Mouse (Mus musculus): ENCODE results near the gene Eng. TPM values are rescaled to one million over a fixed set of nuclear protein-coding genes. Genes with fewer than 3 reads are reported as not detected.
A peak's percentile ranks its signal among the peaks of the same experiment; 100 is the strongest.

The Eng gene
- polyA plus RNA-seq, 1 experiment from 2014 or later, result 113 TPM

DNA sequence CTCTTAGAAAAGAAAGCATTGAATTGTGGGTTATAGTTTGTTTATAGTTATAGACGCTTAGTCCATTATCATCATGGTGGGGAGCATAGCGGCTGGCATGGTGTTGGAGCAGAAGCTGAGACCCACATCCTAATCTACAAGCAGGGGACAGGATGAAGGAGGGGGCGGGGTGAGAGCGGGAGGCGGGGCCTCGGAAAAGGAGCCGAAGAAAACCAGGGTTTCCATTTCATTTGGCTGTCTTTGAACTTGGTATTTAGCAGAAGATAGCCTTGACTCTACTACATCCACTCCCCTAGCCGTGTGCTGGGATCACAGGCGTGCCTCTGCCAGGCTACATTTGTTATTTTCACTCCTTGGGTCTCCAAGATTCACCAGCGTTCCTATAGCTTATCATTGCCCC, 41.8 kb upstream of the Eng start:
- Histone ChIP-seq H3K4me1 (ENCODE audit: control insufficient read depth, insufficient read depth, low read length) (peaks cover 26% of the 10 kb centered on the region), H3K27me3 (ENCODE audit: control insufficient read depth, insufficient read depth, low read length) (no peaks in the 10 kb centered on the region), H3K9me3 (replicated peaks; ENCODE audit: control insufficient read depth, low read length) (no peaks in the 10 kb centered on the region), H3K9ac (ENCODE audit: low read depth, low read length) (no peak overlapping the region), H3K36me3 (ENCODE audit: control insufficient read depth, insufficient read depth, low read length) (no peaks in the 10 kb centered on the region), H3K4me3 (ENCODE audit: low read depth, low read length) (no peak overlapping the region), H3K27ac (ENCODE audit: low read depth, low read length) (no peak overlapping the region), H3K4me2 (no peak overlapping the region)
- WGBS (ENCODE audit: insufficient replicate concordance), result 28% methylated on average over 10 of the region's 10 CpGs
- ATAC-seq (replicated peaks; ENCODE audit: insufficient number of reproducible peaks, low FRiP score, low TSS enrichment), result no peak

DNA sequence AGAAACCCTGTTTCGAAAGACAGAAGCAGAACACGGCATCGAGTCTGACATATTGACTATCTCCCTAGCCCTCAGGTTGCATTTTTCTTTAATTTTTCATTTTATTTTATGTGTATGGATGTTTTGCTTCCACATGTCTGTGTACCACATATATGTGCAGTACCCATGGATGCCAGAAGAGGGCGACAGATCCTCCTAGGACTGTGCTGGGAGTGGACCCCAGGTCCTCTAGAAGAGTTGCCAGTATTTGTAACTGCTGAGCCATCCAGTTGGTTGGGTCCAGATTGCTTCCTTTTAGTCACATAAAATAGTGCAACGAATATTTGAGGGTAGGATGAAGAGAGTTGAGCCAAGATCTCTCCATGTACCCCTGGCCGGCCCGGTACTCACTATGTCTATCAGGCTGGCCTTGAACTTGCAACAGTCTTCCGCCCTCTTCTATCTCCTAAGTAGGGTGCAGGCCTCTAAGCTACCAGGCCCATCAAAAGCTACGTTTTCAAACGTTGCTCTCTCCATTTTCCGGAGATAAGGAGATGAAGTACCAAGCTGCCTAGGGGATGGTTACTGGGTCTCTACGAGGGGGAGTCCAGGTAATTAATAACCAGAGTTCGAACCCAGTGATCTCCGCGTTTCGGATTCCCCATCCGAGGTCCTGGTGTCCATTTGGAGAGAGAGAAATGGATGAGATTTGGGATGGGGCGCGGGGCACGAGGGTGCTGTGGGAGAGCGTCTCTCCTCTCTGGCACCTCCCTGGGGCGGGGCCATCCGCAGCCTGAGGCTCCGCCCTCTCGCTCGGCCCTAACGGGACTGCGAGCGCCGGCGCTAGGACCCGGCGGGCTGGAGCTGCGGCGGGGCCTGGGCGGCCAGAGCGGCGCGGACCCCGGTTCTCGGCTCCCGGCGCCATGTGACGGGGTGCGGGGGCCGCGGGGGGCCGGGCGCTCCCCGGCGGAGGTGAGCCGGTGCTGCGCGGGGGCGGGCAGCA, 39.9 kb upstream of the Eng start:
- peak; percentile 68 for ATAC-seq (replicated peaks; ENCODE audit: insufficient number of reproducible peaks, low FRiP score, low TSS enrichment)
- H3K9me3 ChIP-seq (replicated peaks; ENCODE audit: control insufficient read depth, low read length), result no peaks in the 10 kb centered on the region
- peak overlapping the region; percentile 95 for H3K4me2 ChIP-seq
- H3K36me3 ChIP-seq (ENCODE audit: control insufficient read depth, insufficient read depth, low read length), result no peaks in the 10 kb centered on the region
- H3K9ac ChIP-seq (ENCODE audit: low read depth, low read length), result peak overlapping the region; percentile 83
- WGBS (ENCODE audit: insufficient replicate concordance), result 11% methylated on average over 52 of the region's 55 CpGs
- H3K4me3 ChIP-seq (ENCODE audit: low read depth, low read length), result peak overlapping the region; percentile 88
- H3K4me1 ChIP-seq (ENCODE audit: control insufficient read depth, insufficient read depth, low read length), result peaks cover 36% of the 10 kb centered on the region
- peak overlapping the region; percentile 87 for H3K27ac ChIP-seq (ENCODE audit: low read depth, low read length)
- H3K27me3 ChIP-seq (ENCODE audit: control insufficient read depth, insufficient read depth, low read length), result no peaks in the 10 kb centered on the region

DNA sequence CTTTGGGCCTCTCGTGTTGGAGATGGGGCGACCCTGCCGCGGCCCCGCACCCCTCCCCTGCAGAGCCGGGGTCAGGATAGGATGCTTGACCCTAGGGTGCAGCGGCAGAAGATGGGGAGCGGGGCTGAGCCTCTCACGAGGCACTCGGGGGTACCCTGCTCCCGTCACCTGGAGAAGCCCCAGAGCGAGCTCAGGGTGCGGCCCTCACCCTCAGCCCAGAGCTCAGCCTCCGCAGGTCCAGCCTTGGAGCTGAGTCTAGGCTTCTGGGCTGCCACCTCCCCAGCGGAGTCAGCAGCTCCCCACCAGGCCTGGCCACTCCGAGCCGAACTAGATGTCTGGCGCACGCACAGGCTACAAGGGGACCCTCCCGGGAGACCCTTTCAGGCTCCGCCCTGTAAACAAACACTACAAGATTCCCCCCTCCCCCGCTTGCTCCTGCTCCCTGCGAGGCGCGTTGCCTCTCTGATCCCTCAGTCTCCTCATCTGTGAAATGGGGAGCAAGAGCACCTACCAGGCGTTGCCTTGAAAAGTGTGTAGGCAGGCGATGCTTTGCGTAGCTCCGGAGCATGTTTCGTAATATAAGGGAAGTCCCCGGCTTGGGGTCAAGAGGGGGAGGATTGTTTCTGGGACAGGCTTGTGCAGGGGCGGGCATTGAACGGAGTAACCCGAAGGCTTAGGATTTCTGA, 39.0 kb upstream of the Eng start:
- H3K27ac ChIP-seq (ENCODE audit: low read depth, low read length), result peak overlapping the region; percentile 87
- H3K4me2 ChIP-seq, result peak overlapping the region; percentile 95
- 0 out of 2 replicates have a peak, but pooled peaks cover 2% of the 10 kb centered on the region for H3K36me3 ChIP-seq (ENCODE audit: control insufficient read depth, insufficient read depth, low read length)
- H3K27me3 ChIP-seq (ENCODE audit: control insufficient read depth, insufficient read depth, low read length), result no peaks in the 10 kb centered on the region
- no peak; the same call in 1 of the 2 replicates for ATAC-seq (replicated peaks; ENCODE audit: insufficient number of reproducible peaks, low FRiP score, low TSS enrichment)
- peak overlapping the region; percentile 83 for H3K9ac ChIP-seq (ENCODE audit: low read depth, low read length)
- peak overlapping the region; percentile 88 for H3K4me3 ChIP-seq (ENCODE audit: low read depth, low read length)
- whole genome bisulfite sequencing (ENCODE audit: insufficient replicate concordance), result 5% methylated on average over 34 of the region's 34 CpGs
- peaks cover 31% of the 10 kb centered on the region for H3K4me1 ChIP-seq (ENCODE audit: control insufficient read depth, insufficient read depth, low read length)
- no peaks in the 10 kb centered on the region for H3K9me3 ChIP-seq (replicated peaks; ENCODE audit: control insufficient read depth, low read length)

DNA sequence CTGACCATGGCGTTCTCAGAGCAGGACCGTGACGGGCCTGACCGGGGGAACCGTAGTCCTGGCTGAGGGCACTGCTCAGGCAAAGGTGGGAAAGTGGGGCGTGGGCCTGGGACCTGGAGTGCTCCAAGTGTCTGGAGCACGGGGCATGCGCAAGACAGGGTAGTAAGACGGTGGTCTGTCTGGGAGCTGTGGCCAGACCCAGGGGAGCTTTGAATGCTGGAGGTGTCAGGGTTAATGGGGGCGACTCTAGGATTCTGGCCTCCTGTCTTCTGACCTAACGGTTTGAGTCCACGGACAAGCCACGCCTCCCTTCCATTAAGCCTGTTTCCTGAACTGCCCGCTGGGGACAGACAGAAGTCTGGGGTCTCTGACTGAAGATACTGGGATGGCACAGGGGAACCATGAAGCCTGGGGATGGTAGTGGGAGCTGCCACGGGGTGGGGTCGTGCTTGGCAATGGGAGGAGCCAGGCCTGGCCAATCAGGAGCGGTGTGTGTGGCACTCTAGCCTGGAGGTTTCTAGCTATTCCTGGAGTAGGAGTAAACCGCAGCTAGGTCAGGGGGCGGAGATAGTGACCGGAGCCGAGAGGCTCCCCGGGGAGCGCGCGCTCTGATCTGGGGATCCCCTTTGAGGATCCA, 38.1 kb upstream of the Eng start:
- Histone ChIP-seq H3K9ac (ENCODE audit: low read depth, low read length) (peak overlapping the region; percentile 52), H3K4me1 (ENCODE audit: control insufficient read depth, insufficient read depth, low read length) (peaks cover 31% of the 10 kb centered on the region), H3K4me2 (peak overlapping the region; percentile 95), H3K36me3 (ENCODE audit: control insufficient read depth, insufficient read depth, low read length) (0 out of 2 replicates have a peak, but pooled peaks cover 6% of the 10 kb centered on the region), H3K27me3 (ENCODE audit: control insufficient read depth, insufficient read depth, low read length) (no peaks in the 10 kb centered on the region), H3K4me3 (ENCODE audit: low read depth, low read length) (peak overlapping the region; percentile 88), H3K27ac (ENCODE audit: low read depth, low read length) (peak overlapping the region; percentile 87), H3K9me3 (replicated peaks; ENCODE audit: control insufficient read depth, low read length) (no peaks in the 10 kb centered on the region)
- 3% methylated on average over 25 of the region's 25 CpGs for WGBS (ENCODE audit: insufficient replicate concordance)
- ATAC-seq (replicated peaks; ENCODE audit: insufficient number of reproducible peaks, low FRiP score, low TSS enrichment), result peak; percentile 75

DNA sequence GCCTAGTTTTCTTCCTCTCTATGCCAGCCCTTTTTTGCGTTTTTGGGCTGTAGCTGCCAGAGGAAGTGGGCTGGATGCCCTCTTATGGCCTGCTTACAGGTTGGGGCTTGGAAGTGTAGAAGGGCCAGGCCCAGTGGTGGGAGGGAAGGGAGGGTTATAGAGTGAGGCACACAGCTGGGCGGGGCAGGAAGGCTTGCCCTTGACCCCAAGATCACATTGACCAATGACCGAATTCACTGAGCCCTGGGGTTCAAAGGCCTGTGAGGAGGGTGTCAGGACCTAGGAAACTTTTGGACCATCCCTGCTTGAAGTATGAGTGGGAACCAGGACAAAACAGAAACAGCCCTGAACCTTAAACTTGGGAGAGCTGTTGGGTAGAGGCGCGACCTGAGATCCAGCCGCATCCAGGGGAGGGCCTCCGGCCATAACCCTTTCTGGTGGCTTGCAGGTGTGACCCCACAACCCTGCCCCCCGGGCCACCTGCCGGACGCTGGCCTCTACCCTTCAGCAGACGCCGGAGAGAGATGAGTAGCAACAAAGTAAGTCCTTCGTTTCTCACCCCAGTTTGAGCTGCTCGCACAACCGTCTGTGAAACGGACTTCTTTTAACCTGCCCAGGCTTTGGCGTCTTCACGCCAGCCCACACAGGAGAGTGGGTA, 37.5 kb upstream of the Eng start:
- H3K4me1 ChIP-seq (ENCODE audit: control insufficient read depth, insufficient read depth, low read length), result peaks cover 31% of the 10 kb centered on the region
- peak overlapping the region; percentile 95 for H3K4me2 ChIP-seq
- 0 out of 2 replicates have a peak, but pooled peaks cover 6% of the 10 kb centered on the region for H3K36me3 ChIP-seq (ENCODE audit: control insufficient read depth, insufficient read depth, low read length)
- H3K4me3 ChIP-seq (ENCODE audit: low read depth, low read length), result peak overlapping the region; percentile 88
- WGBS (ENCODE audit: insufficient replicate concordance), result 34% methylated on average over 18 of the region's 18 CpGs
- no peaks in the 10 kb centered on the region for H3K9me3 ChIP-seq (replicated peaks; ENCODE audit: control insufficient read depth, low read length)
- H3K9ac ChIP-seq (ENCODE audit: low read depth, low read length), result peak overlapping the region; percentile 52
- H3K27me3 ChIP-seq (ENCODE audit: control insufficient read depth, insufficient read depth, low read length), result no peaks in the 10 kb centered on the region
- peak; percentile 60 for ATAC-seq (replicated peaks; ENCODE audit: insufficient number of reproducible peaks, low FRiP score, low TSS enrichment)
- H3K27ac ChIP-seq (ENCODE audit: low read depth, low read length), result peak overlapping the region; percentile 87

DNA sequence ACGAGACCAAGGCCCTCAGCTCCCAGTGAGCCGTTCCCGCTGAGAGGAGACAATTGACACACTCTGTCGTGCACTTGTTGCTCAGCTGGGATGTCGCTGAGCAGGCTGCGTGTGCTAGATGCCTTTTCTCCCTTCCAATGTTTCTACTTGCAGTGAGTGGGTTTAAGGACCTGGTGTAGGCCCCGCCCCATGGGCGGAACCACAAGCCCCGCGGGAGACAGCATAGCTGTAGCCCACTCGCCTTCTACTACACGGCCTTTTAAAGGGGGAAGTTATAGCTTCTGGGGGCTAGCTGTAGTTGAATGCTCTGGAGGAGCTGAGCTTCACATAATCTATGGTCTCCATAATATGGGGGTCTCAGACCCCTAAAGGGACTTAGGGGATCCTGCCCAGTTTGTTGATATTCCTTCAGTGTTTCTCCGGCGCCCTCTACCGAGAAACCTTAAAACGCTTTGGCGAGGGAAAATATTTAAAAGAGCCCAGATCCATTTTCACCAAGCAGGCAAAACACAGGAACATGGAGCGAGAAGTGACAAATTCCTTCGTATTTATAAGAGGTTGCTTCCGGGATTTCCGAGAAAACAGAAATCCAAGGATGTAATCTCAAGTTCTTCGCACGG, 35.7 kb upstream of the Eng start:
- ATAC-seq (replicated peaks; ENCODE audit: insufficient number of reproducible peaks, low FRiP score, low TSS enrichment), result no peak
- Histone ChIP-seq H3K4me3 (ENCODE audit: low read depth, low read length) (peak overlapping the region; percentile 36), H3K27ac (ENCODE audit: low read depth, low read length) (no peak overlapping the region), H3K4me1 (ENCODE audit: control insufficient read depth, insufficient read depth, low read length) (peaks cover 31% of the 10 kb centered on the region), H3K4me2 (peak overlapping the region; percentile 59), H3K9me3 (replicated peaks; ENCODE audit: control insufficient read depth, low read length) (no peaks in the 10 kb centered on the region), H3K9ac (ENCODE audit: low read depth, low read length) (no peak overlapping the region), H3K27me3 (ENCODE audit: control insufficient read depth, insufficient read depth, low read length) (no peaks in the 10 kb centered on the region), H3K36me3 (ENCODE audit: control insufficient read depth, insufficient read depth, low read length) (peaks cover 11% of the 10 kb centered on the region)
- 11% methylated on average over 23 of the region's 23 CpGs for WGBS (ENCODE audit: insufficient replicate concordance)

DNA sequence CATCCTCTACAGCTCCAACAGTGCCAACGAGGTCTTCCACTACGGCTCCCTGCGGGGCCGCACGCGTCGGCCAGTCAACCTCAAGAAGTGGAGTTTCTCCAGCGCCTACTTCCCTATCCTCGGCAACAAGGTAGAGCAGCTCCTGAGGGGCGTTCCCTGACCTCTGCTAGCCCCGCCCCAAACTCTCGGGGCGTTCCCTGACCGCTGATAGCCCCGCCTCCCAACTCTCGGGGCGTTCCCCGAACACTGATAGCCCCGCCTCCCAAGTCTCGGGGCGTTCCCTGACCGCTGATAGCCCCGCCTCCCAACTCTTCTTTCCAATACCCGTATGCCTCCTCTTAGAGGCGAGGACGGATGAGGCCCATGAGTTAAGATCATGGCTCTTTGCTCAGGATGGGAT, 34.1 kb upstream of the Eng start:
- H3K27ac ChIP-seq (ENCODE audit: low read depth, low read length), result no peak overlapping the region
- 61% methylated on average over 26 of the region's 26 CpGs for WGBS (ENCODE audit: insufficient replicate concordance)
- no peak overlapping the region for H3K9ac ChIP-seq (ENCODE audit: low read depth, low read length)
- H3K27me3 ChIP-seq (ENCODE audit: control insufficient read depth, insufficient read depth, low read length), result no peaks in the 10 kb centered on the region
- H3K4me3 ChIP-seq (ENCODE audit: low read depth, low read length), result no peak overlapping the region
- H3K9me3 ChIP-seq (replicated peaks; ENCODE audit: control insufficient read depth, low read length), result no peaks in the 10 kb centered on the region
- no peak for ATAC-seq (replicated peaks; ENCODE audit: insufficient number of reproducible peaks, low FRiP score, low TSS enrichment)
- H3K36me3 ChIP-seq (ENCODE audit: control insufficient read depth, insufficient read depth, low read length), result peaks cover 14% of the 10 kb centered on the region
- no peak overlapping the region for H3K4me2 ChIP-seq
- peaks cover 31% of the 10 kb centered on the region for H3K4me1 ChIP-seq (ENCODE audit: control insufficient read depth, insufficient read depth, low read length)
